Mouse (Mus musculus) brain, embryonic 14.5 days (tissue): ENCODE measurements around the gene Prkag2.

Source experiments
- CTCF ChIP-seq: fragments of 200-500 bp; IDR thresholded peaks from 2 replicates; pipeline ENCODE4 v1.5.1; 2012; ENCODE audit warnings: inconsistent platforms, mild to moderate bottlenecking, moderate library complexity, borderline replicate concordance; ENCODE audit not compliant: insufficient read depth, insufficient read length; ENCODE audit errors: extremely low read depth
- POLR2A ChIP-seq: fragments of 200-500 bp; IDR thresholded peaks from 2 replicates; pipeline ENCODE4 v1.6.1; 2012; ENCODE audit warnings: mild to moderate bottlenecking, inconsistent platforms, borderline replicate concordance; ENCODE audit not compliant: poor library complexity, insufficient read depth, insufficient read length, severe bottlenecking; ENCODE audit errors: extremely low read depth

DNA sequence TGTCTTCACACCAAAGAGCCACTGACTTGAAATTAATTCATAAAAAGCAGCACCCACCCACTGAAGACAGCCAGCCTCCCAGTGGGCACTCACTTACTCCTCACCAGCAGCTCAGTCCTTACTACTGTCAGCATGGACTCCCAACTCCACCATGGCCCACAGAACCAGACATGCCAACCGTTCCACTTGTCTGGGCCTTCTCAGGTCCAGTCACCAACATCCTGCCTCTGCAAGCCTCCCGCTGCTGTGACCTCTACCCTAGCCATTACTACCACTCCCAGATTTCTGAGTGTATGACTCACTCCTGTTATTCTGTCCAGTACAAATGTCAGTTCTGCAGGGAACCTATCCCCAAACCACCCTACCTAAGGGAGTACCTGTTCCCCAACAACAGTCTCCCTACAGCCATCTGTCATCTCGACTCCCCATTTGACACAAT is 279.0 kb downstream of the Prkag2 start:
- no peak for TF ChIP-seq POLR2A
- TF ChIP-seq CTCF, result no peak
